Mouse (Mus musculus) embryonic facial prominence, embryonic 11.5 days (tissue): ENCODE results near the gene Efs. TPM values are rescaled to one million over a fixed set of nuclear protein-coding genes. Genes with fewer than 3 reads are reported as not detected.
"Not testable (repeated sequence)": the region's sequence is repeated elsewhere in the genome, so short reads cannot be mapped to it uniquely, and the experiment has no call there.

Source experiments
- ATAC-seq: fragments of 200-750 bp; cut with Nextera tagmentation; replicated peaks from 2 replicates; pipeline ENCODE4 v1.8.0; 2017; ENCODE audit warnings: low read depth; ENCODE audit not compliant: insufficient number of reproducible peaks, low FRiP score, low TSS enrichment
- DNase-seq: peaks from one replicate; pipeline ENCODE4 v3.0.0-alpha.2; 2015; ENCODE audit warnings: low spot score
- H3K27ac ChIP-seq: fragments of 300-500 bp; sonication (generic); replicated peaks from 2 replicates; pipeline ENCODE4 v1.5.1; 2014; ENCODE audit warnings: mild to moderate bottlenecking, low read depth, low read length, control low read depth
- H3K27me3 ChIP-seq: fragments of 300-500 bp; sonication (generic); 2 replicates; pipeline ENCODE4 v1.6.1; 2014; ENCODE audit warnings: mild to moderate bottlenecking, low read length, moderate library complexity, mixed read lengths; ENCODE audit not compliant: control insufficient read depth, insufficient read depth
- H3K36me3 ChIP-seq: fragments of 300-500 bp; sonication (generic); replicated peaks from 2 replicates; pipeline ENCODE4 v1.6.1; 2014; ENCODE audit warnings: low read depth, mild to moderate bottlenecking, low read length, moderate library complexity, mixed read lengths; ENCODE audit not compliant: control insufficient read depth, insufficient read depth
- H3K4me1 ChIP-seq: fragments of 300-500 bp; sonication (generic); 2 replicates; pipeline ENCODE4 v1.6.1; 2014; ENCODE audit warnings: low read length, mixed read lengths; ENCODE audit not compliant: control insufficient read depth, insufficient read depth
- H3K4me2 ChIP-seq: fragments of 300-500 bp; sonication (generic); 2 replicates; pipeline ENCODE4 v1.6.1; 2014; ENCODE audit warnings: low read depth, mild to moderate bottlenecking, control low read depth, low read length, moderate library complexity
- H3K4me3 ChIP-seq: fragments of 300-500 bp; sonication (generic); 2 replicates; pipeline ENCODE4 v1.5.1; 2014; ENCODE audit warnings: low read depth, low read length, control low read depth
- H3K9ac ChIP-seq: fragments of 300-500 bp; sonication (generic); replicated peaks from 2 replicates; pipeline ENCODE4 v1.6.1; 2014; ENCODE audit warnings: mild to moderate bottlenecking, control low read depth, low read length
- H3K9me3 ChIP-seq: fragments of 300-500 bp; sonication (generic); replicated peaks from 2 replicates; pipeline ENCODE4 v1.6.1; 2016; ENCODE audit warnings: mild to moderate bottlenecking, low read length, inconsistent platforms, mixed read lengths; ENCODE audit not compliant: control insufficient read depth
- WGBS: fragments of 180-500 bp; shearing (Covaris S2); extraction: QIAGEN DNeasy Blood & Tissue Kit; methylation state at CpG from one replicate; pipeline ENCODE4 v1.1.7; 2014; 5-methylcytosine and 5-hydroxymethylcytosine counted together
- polyA plus RNA-seq: library from polyadenylated mRNA; unstranded; fragments of >200 nt; fragmentation: Nextera tagmentation; extraction: Ambion mirVana; gene quantifications from 2 replicates; pipeline ENCODE4 v1.2.1, GENCODE M21; 2014

Gene Efs
- polyA plus RNA-seq, 1 experiment from 2014 or later = 29.9 TPM

DNA sequence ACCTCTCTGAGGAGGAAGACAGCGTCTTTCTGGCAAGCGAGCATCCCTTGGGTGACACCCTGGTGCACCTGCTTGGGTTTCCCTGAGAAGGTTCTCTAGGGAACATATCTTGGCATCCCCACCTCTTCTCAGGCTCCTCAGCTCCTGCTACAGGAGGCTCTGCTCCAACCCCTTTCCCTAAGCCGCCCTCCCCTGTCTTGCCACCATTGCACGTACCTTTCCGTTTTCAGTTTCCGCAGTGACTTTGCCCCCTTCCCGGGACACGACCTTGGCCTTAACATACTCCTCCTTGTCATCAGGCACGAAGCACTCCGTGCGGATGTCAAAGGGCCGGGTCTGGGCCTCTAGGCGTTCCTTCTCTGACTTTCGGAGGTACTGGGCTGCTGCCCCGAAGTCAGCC, 39.1 kb upstream of the Efs start:
- Histone ChIP-seq H3K9ac (no peak overlapping the region), H3K9me3 (no peaks in the 10 kb centered on the region), H3K4me3 (no peak overlapping the region), H3K4me1 (no peaks in the 10 kb centered on the region), H3K4me2 (no peak overlapping the region), H3K27ac (no peak overlapping the region), H3K36me3 (no peaks in the 10 kb centered on the region), H3K27me3 (no peaks in the 10 kb centered on the region)
- DNase-seq (no peak), ATAC-seq (no peak)
- WGBS = 79% methylated on average over 15 of the region's 15 CpGs

DNA sequence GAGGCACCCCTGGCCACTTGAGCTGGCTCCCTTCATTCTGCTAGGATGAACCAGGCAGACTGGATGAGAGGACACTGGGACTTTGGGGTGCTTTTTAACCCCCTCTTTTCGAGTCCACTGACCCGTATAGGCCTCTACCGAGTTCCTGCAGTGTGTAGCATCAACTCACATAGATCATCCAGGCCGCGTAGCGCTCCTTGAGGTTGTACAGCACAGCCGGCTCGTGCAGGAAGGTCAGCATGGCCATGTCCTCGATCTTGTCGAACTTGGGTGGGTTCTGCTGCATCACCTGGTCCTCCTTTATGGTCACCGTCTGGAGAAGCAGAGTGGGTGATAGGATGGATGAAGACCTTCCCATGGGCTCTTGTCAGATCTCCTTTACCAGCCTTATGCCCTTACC, 37.8 kb upstream of the Efs start:
- 92% methylated on average over 11 of the region's 11 CpGs for WGBS
- Histone ChIP-seq H3K9ac (no peak overlapping the region), H3K27ac (no peak overlapping the region), H3K27me3 (no peaks in the 10 kb centered on the region), H3K4me2 (no peak overlapping the region), H3K4me3 (no peak overlapping the region), H3K9me3 (no peaks in the 10 kb centered on the region), H3K4me1 (no peaks in the 10 kb centered on the region), H3K36me3 (no peaks in the 10 kb centered on the region)
- DNase-seq (no peak), ATAC-seq (no peak)

DNA sequence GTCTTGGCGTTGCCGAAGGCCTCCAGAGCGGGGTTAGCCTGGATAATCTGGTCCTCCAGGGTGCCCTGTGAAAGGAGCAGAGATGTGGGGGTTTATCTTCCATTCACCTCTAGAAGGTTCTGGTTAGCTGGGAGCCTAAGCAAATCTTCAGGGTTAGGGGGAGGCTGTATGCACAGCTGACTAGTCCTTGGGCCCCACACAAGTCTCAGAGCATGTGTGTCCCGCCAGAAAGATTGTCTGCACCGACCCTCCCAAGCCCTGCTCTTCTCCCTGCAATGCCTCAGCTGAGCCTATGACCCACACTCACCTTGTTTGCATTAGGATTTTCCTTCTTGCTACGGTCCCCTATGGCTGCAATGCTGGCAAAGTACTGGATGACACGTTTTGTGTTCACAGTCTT, 36.8 kb upstream of the Efs start:
- Histone ChIP-seq H3K27me3 (no peaks in the 10 kb centered on the region), H3K9ac (no peak overlapping the region), H3K4me2 (no peak overlapping the region), H3K27ac (no peak overlapping the region), H3K9me3 (no peaks in the 10 kb centered on the region), H3K4me1 (no peaks in the 10 kb centered on the region), H3K4me3 (no peak overlapping the region), H3K36me3 (no peaks in the 10 kb centered on the region)
- 83% methylated on average over 7 of the region's 7 CpGs for WGBS
- ATAC-seq (no peak), DNase-seq (no peak)

DNA sequence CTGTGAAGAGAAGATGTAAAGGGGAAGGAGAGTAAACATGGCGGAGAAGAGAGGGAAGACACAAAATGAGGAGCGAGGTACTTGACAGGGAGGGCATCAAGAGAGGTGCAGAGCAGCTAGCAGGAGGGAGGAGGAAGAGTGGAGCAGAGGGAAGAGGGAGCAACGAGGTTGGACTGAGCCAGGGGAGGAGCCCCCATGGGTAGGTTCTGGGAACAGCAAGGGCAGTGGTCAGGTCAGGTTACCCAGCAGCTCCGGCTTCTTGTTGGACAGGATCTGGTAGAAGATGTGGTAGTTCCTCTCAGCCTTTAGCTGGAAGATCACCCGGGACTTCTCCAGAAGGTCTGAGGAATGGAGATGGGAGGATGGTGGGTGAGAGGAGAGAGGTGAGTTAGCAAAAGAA, 35.6 kb upstream of the Efs start:
- Histone ChIP-seq H3K27me3 (no peaks in the 10 kb centered on the region), H3K4me3 (no peak overlapping the region)
- ATAC-seq = no peak

DNA sequence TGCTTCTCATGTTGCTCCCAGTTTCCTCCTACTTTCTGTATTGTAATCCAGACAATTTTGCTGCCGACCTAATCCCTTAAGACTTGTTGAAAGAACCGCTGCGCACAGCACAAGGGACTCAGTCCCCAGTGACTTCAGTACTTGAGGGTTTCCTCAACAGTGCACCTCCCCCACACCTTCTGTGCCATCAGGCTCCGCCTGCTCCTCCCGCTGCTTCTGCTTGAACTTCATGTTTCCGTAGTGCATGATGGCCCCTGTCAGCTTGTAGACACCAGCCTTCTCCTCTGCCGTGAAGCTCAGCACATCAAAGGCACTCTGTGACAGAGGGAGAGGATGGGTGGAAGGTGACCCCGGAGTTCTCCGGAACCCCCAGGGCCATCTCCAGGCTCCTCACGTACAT, 34.8 kb upstream of the Efs start:
- no peaks in the 10 kb centered on the region for H3K27me3 ChIP-seq
- no peak overlapping the region for H3K9ac ChIP-seq
- no peak overlapping the region for H3K4me3 ChIP-seq
- ATAC-seq (no peak), DNase-seq (peak; percentile 5)
- no peaks in the 10 kb centered on the region for H3K36me3 ChIP-seq
- H3K27ac ChIP-seq = no peak overlapping the region
- 68% methylated on average over 10 of the region's 10 CpGs for WGBS
- H3K4me1 ChIP-seq = no peaks in the 10 kb centered on the region
- no peaks in the 10 kb centered on the region for H3K9me3 ChIP-seq
- H3K4me2 ChIP-seq = no peak overlapping the region

More for the DNA sequence above, 35.6 kb upstream of the Efs start:
- no peak overlapping the region for H3K4me2 ChIP-seq
- H3K9ac ChIP-seq = no peak overlapping the region
- 77% methylated on average over 5 of the region's 5 CpGs for WGBS
- H3K9me3 ChIP-seq = no peaks in the 10 kb centered on the region
- no peak for DNase-seq
- H3K4me1 ChIP-seq = no peaks in the 10 kb centered on the region
- H3K36me3 ChIP-seq = no peaks in the 10 kb centered on the region
- no peak overlapping the region for H3K27ac ChIP-seq

DNA sequence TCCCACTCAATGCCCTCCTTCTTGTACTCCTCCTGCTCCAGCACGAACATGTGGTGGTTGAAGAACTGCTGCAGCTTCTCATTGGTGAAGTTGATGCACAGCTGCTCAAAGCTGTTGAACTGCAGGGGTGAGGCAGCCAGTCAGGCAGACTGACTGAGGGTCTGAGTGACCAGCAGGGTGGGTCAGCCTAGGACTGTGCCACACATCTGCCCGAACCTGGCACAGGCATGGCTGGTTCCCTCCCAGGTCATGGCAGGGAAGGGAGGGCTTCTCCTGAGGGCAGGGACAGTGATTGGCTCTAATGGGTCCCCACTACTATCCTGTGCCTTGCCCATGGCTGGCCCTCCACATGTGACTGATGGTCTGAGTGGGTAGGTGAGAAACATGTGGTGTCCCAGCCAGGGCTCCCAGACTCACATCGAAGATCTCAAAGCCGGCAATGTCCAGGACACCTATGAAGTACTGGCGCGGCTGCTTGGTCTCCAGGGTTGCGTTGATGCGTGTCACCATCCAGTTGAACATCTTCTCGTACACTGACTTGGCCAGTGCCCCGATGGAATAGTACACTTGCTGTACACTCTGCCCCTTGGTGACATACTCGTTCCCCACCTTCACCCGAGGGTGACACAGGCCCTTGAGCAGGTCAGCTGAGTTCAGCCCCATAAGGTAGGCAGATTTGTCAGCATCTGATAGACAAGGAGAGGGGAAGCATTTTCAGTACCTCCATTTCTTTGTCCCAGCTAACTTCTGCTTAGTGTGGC, 34.1 kb upstream of the Efs start:
- H3K27me3 ChIP-seq, H3K4me2 ChIP-seq, H3K9ac ChIP-seq, H3K9me3 ChIP-seq, H3K4me1 ChIP-seq, H3K27ac ChIP-seq, ATAC-seq, H3K4me3 ChIP-seq, H3K36me3 ChIP-seq, DNase-seq: not testable (repeated sequence)
- WGBS = 87% methylated on average over 12 of the region's 12 CpGs

DNA sequence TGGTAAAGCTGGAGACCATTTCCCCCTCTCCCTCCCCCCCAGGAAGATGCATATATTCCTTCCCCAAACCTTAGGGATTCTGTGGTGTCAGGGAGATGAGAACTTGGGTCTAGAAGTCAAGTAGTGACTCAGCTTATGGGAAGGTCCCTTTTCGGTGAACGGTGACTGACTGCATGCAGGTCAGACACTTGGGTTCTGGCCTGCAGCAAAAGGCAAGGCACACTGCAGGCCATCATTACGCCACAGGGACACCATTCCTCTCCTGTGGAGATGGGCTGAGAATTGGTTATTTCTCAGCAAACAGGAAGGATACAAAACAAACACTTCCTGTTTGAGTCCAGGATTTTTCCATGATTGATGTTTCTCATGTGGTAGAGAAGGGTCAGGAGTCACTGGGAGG, 33.3 kb upstream of the Efs start:
- DNase-seq (no peak), ATAC-seq (no peak)
- H3K27me3 ChIP-seq = no peaks in the 10 kb centered on the region
- no peaks in the 10 kb centered on the region for H3K9me3 ChIP-seq
- no peak overlapping the region for H3K4me2 ChIP-seq
- H3K4me1 ChIP-seq = no peaks in the 10 kb centered on the region
- WGBS = 90% methylated on average over 3 of the region's 3 CpGs
- no peak overlapping the region for H3K4me3 ChIP-seq
- H3K36me3 ChIP-seq = no peaks in the 10 kb centered on the region
- H3K9ac ChIP-seq = no peak overlapping the region
- no peak overlapping the region for H3K27ac ChIP-seq

DNA sequence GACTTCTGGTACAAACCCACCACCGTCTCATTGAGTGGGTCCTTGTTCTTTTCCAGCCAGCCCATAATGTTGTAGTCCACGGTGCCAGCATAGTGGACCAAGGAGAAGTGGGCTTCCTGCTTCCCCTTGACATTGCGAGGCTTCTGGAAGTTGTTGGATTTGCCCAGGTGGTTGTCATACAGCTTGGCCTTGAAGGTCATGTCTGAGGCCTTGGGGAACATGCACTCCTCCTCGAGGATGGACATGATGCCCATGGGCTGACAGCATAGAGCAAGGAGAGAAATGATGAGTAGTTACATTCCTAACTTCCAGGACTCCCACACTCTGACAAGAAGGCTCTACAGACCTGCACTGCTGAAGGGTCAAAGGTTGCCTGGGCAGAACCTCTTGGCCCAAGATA, 32.6 kb upstream of the Efs start:
- ATAC-seq (no peak), DNase-seq (no peak)
- 84% methylated on average over 4 of the region's 4 CpGs for WGBS
- Histone ChIP-seq H3K27me3 (no peaks in the 10 kb centered on the region), H3K4me1 (no peaks in the 10 kb centered on the region), H3K4me3 (no peak overlapping the region), H3K4me2 (no peak overlapping the region), H3K9me3 (no peaks in the 10 kb centered on the region), H3K36me3 (no peaks in the 10 kb centered on the region), H3K27ac (no peak overlapping the region), H3K9ac (no peak overlapping the region)
